Mouse (Mus musculus): ENCODE results near the gene Ttc19. TPM values are rescaled to one million over a fixed set of nuclear protein-coding genes. Genes with fewer than 3 reads are reported as not detected.

The Ttc19 gene
- total and polyA plus RNA-seq, 3 experiments = 11.4 to 12.7 TPM; not detected in 1

- no peak for DNase-seq (ENCODE audit: low read depth, low spot score)
- Histone ChIP-seq H3K4me1 (ENCODE audit: control insufficient read depth in 1 of 2, insufficient read depth in 2 of 2, low read length in 2 of 2) (no peaks in the 10 kb centered on the region), H3K9ac (ENCODE audit: control insufficient read depth, low read depth, low read length, poor library complexity, severe bottlenecking) (no peak overlapping the region), H3K36me3 (ENCODE audit: control insufficient read depth in 1 of 2, insufficient read depth in 2 of 2, low read length in 2 of 2) (no peaks in the 10 kb centered on the region), H3K27ac (ENCODE audit: control insufficient read depth, low read depth, low read length) (no peak overlapping the region), H3K9me3 (replicated peaks; ENCODE audit: insufficient read depth, low read length) (no peaks in the 10 kb centered on the region), H3K79me2 (ENCODE audit: control insufficient read depth, insufficient read depth, low read length, poor library complexity) (no peaks in the 10 kb centered on the region), H3K27me3 (ENCODE audit: control insufficient read depth in 1 of 2, insufficient read depth in 2 of 2, low read length in 2 of 2) (no peaks in the 10 kb centered on the region), H3K4me3 (ENCODE audit: control insufficient read depth in 1 of 2, insufficient read depth in 1 of 2, low read depth in 2 of 2, low read length in 2 of 2) (no peak overlapping the region)
- TF ChIP-seq TAL1 (IDR thresholded peaks at IDR 0.05; ENCODE audit: low read length) = no peak
- TF ChIP-seq USF1 (IDR thresholded peaks at IDR 0.05; ENCODE audit: low read depth, low read length) = no peak
- no peak for TF ChIP-seq ZNF384 (IDR thresholded peaks at IDR 0.05; ENCODE audit: low read depth, low read length)
- no peak for TF ChIP-seq POLR2AphosphoS2 (IDR thresholded peaks at IDR 0.05; ENCODE audit: low read length)
- TF ChIP-seq TCF12 (IDR thresholded peaks at IDR 0.05; ENCODE audit: low read depth, low read length) = no peak
- no peak for TF ChIP-seq EP300 (IDR thresholded peaks at IDR 0.05; ENCODE audit: low read depth in 1 of 2, low read length in 2 of 2)
- no peak for TF ChIP-seq GABPA (IDR thresholded peaks at IDR 0.05; ENCODE audit: low read depth, low read length)
- no peak for TF ChIP-seq MAFK (IDR thresholded peaks at IDR 0.05; ENCODE audit: borderline replicate concordance, low read depth, low read length)
- TF ChIP-seq ETS1 (IDR thresholded peaks at IDR 0.05; ENCODE audit: low read depth, low read length) = no peak
- TF ChIP-seq POLR2A (IDR thresholded peaks at IDR 0.05; ENCODE audit: control insufficient read depth in 1 of 2, insufficient read depth in 1 of 2, low read depth in 1 of 2, low read length in 2 of 2, poor library complexity in 1 of 2) = no peak
- TF ChIP-seq MXI1 (IDR thresholded peaks at IDR 0.05; ENCODE audit: low read depth, low read length) = no peak
- no peak for TF ChIP-seq ZC3H11A (IDR thresholded peaks at IDR 0.05; ENCODE audit: low read depth, low read length)
- no peak for TF ChIP-seq KAT2A (conservative IDR thresholded peaks at IDR 0.05; ENCODE audit: low read depth, low read length)
- TF ChIP-seq ELF1 (IDR thresholded peaks at IDR 0.05; ENCODE audit: low read depth, low read length) = no peak
- TF ChIP-seq E2F4 (IDR thresholded peaks at IDR 0.05; ENCODE audit: borderline replicate concordance, low read depth, low read length) = no peak
- no peak for TF ChIP-seq ZMIZ1 (IDR thresholded peaks at IDR 0.05; ENCODE audit: low read depth, low read length)
- no peak for TF ChIP-seq CHD1 (IDR thresholded peaks at IDR 0.05; ENCODE audit: low read depth, low read length)
- no peak for TF ChIP-seq MEF2A (IDR thresholded peaks at IDR 0.05; ENCODE audit: extremely low read depth, insufficient replicate concordance, low read depth, low read length, poor library complexity, severe bottlenecking)
These were observed 10.4 kb upstream of the Ttc19 start for GRCm38 (mm10) chr11:62270851-62271250.

DNA sequence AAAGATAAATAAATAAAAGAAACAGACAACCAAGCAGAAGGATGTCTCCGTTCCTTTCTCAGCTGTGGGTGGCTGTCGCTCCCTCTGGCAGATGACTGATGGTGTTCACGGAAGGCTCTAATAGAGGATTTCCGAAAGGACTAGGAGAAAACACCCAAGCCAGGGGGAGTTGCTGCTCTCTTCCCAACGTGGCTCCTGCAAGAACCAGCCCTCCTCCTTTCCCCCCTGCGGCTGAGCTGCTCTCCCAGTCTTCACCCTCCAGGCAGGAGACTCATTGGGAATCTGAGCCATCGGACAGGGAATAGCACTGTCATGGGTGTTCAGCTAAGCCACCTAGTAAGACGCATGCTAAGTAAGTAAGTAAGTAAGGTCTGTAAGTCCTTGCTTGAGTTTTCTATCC lies 4.2 kb upstream of the Ttc19 start:
- TF ChIP-seq JUND (IDR thresholded peaks at IDR 0.05; ENCODE audit: low read depth, low read length) (no peak), MAFK (IDR thresholded peaks at IDR 0.05; ENCODE audit: borderline replicate concordance, low read depth, low read length) (no peak), HCFC1 (IDR thresholded peaks at IDR 0.05; ENCODE audit: low read depth, low read length) (no peak), NELFE (IDR thresholded peaks at IDR 0.05; ENCODE audit: low read depth, low read length) (no peak), SMC3 (IDR thresholded peaks at IDR 0.05; ENCODE audit: low read depth, low read length) (no peak), MXI1 (IDR thresholded peaks at IDR 0.05; ENCODE audit: low read depth, low read length) (no peak), USF1 (IDR thresholded peaks at IDR 0.05; ENCODE audit: low read depth, low read length) (no peak), MAZ (IDR thresholded peaks at IDR 0.05; ENCODE audit: low read depth, low read length) (no peak), SIN3A (IDR thresholded peaks at IDR 0.05; ENCODE audit: low read length) (no peak)
- peaks cover 2 to 6% of the 10 kb centered on the region in 2 experiments; a peak in 3 of 4 replicates for H3K4me1 ChIP-seq (ENCODE audit: control insufficient read depth in 1 of 2, insufficient read depth in 2 of 2, low read length in 2 of 2)
- no peak for DNase-seq (ENCODE audit: low read depth, low spot score)
- no peak overlapping the region for H3K27ac ChIP-seq (ENCODE audit: control insufficient read depth, low read depth, low read length)
- no peak overlapping the region for H3K9ac ChIP-seq (ENCODE audit: control insufficient read depth, low read depth, low read length, poor library complexity, severe bottlenecking)
- no peaks in the 10 kb centered on the region for H3K9me3 ChIP-seq (replicated peaks; ENCODE audit: insufficient read depth, low read length)
- peaks cover 7% of the 10 kb centered on the region for H3K79me2 ChIP-seq (ENCODE audit: control insufficient read depth, insufficient read depth, low read length, poor library complexity)
- H3K4me3 ChIP-seq (ENCODE audit: control insufficient read depth in 1 of 2, insufficient read depth in 1 of 2, low read depth in 2 of 2, low read length in 2 of 2) = no peak overlapping the region
- no peaks in the 10 kb centered on the region for H3K27me3 ChIP-seq (ENCODE audit: control insufficient read depth in 1 of 2, insufficient read depth in 2 of 2, low read length in 2 of 2)
- peaks cover 0 to 8% of the 10 kb centered on the region in 2 experiments; a peak in 2 of 4 replicates for H3K36me3 ChIP-seq (ENCODE audit: control insufficient read depth in 1 of 2, insufficient read depth in 2 of 2, low read length in 2 of 2)
